Mouse (Mus musculus) regulatory T cell (primary cell): Measurements from ENCODE around the gene Anapc1.

Experiments used
- in situ Hi-C: fragments of 300-600 bp; cut with MboI, MseI; formaldehyde crosslinking; loops from one replicate; pipeline ENCODE4 v1.15.1; 2025; ENCODE audit warnings: high pct_unique_total_duplicates

The Anapc1 gene

DNA sequence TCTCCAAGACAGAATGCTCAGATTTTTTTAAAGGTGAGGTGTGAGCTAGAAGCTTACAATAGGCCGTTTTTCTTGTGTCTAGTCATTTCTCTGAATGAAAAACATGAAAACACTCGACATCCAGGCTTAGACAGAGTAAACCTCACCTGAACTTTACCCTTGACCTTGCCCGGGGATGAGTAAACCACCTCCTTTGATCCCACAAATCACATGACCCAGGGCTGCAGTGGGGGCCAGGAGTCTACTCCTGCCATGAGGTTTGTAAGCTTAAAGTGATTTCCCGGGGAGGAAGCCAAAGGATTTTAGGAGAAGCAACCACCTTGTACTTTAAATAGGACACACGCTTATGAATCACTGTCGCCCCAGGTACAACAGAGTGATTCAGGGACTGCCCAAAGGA, 119.2 kb downstream of the Anapc1 start:
- in situ Hi-C loops: no loop called here

DNA sequence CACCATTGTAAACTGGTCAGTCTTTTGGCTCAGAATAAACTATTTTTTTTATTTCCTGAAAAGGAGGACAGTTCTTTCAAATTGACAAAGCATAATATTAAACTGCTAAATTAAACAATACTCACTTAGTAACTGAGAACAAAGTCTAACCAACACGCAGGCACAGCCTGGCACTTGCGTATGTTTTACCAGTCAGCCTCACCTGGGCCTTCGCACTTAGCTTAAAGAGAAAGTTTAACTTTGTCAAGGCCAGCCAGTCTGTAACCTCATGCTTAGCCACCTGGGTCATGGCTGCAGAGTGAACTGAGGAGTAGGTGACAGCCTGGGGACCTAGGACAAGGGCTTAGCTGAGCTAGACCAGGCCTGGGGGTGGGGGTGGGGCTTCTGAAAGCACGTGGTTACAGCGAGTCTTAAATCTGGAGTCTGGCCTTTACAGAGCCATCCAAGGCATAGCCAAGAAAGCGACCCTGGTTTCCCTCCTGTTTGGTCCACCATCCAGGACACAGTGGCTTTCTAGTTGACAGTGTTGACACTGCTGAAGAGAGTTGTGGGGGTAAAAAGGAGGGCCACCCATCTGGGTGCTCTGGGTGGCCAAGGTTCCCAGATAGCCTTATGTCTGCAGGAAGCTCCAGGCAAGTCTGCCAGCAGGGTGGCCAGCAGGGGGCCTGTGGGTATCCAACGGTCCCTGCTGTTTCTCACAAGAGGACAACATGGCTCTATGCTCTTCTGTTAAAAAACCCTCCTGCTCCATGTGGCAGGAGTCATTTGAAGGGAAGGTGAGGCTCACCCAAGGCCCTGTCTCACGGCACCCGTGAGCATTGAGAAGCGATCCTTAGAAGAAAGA, 120.7 kb downstream of the Anapc1 start:
- in situ Hi-C loops: no loop called here

DNA sequence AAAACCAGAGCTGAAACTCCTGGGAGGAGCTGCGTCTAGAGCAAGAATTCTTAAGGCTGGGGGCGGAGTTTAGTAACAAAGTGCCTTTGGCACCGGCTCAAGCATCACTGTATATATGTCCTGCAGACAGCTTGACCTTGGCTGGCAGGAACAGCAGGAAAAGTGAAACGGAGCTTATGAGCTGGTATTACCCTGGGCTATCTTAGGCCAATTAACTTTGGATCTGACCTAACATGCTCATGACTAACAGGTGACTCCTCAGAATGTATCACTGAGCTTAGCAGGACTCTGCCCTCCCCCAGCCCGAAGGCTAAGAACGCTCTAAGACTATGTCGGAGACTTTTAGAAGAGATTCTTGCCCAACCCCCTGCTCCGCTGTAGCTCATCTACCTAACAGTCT, 121.3 kb downstream of the Anapc1 start:
- in situ Hi-C loops: no loop called here

DNA sequence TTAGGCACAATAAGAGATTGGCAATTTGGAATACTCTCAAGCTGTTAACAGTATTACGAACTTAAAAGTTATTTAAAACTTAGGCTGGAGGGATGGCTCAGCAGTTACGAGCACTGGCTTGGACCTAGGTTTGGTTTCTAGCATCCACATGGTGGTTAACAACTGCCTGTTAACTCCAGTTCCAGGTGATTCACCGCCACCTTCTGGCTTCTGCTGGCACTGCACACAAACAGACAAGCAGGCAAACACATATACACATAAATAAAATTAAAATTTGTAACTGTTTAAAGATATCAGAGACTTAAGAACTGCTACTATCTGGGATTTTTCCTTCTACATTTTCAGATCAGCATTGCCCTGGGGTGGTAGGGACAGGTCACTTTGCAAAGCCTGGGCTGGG, 123.0 kb downstream of the Anapc1 start:
- in situ Hi-C loops: no loop called here
